Mouse (Mus musculus) erythroblast, embryonic 14.5 days (primary cell): ENCODE results near the gene Gm4559.

Source experiments
- GATA1 ChIP-seq: IDR thresholded peaks from 2 replicates; pipeline ENCODE4 v1.6.1; 2012; ENCODE audit warnings: low read length, inconsistent platforms, mixed read lengths
- TAL1 ChIP-seq: IDR thresholded peaks from 3 replicates; pipeline ENCODE4 v1.6.1; 2012; ENCODE audit warnings: low read length, inconsistent platforms, mixed read lengths

GRCm38 (mm10) chr7:142319124-142319523, 45.0 kb upstream of the Gm4559 start:
- TF ChIP-seq GATA1 (no peak), TAL1 (no peak)
